Mouse (Mus musculus): ENCODE data around the gene Troap.
A peak's percentile ranks its signal among the peaks of the same experiment; 100 is the strongest.

Troap gene

GRCm38 (mm10) chr15:99074019-99074599 lies at the start of gene Troap:
TSS of gene Troap (plus strand) at chr15:99074575.
- no peak for DNase-seq (ENCODE audit: extremely low spot score)

GRCm38 (mm10) chr15:99024668-99025314 lies 49.6 kb upstream of the Troap start:
- peak; percentile 82 for DNase-seq (ENCODE audit: extremely low spot score)

GRCm38 (mm10) chr15:99025414-99025813 lies 49.0 kb upstream of the Troap start:
- DNase-seq (ENCODE audit: extremely low spot score) = no peak

GRCm38 (mm10) chr15:99026259-99026658 lies 48.1 kb upstream of the Troap start:
- DNase-seq (ENCODE audit: extremely low spot score) = no peak

- no peak for DNase-seq (ENCODE audit: extremely low spot score)
Measured at GRCm38 (mm10) chr15:99027116-99027515, 47.3 kb upstream of the Troap start.

GRCm38 (mm10) chr15:99028874-99029458 lies 45.4 kb upstream of the Troap start:
- peak; percentile 48 for DNase-seq (ENCODE audit: extremely low spot score)

GRCm38 (mm10) chr15:99029619-99030584 lies 44.5 kb upstream of the Troap start, which contains the start of gene Tuba1c:
TSS of gene Tuba1c (plus strand) at chr15:99029891.
- peak; percentile 93 for DNase-seq (ENCODE audit: extremely low spot score)

GRCm38 (mm10) chr15:99030585-99031387 lies 43.6 kb upstream of the Troap start:
- no peak for DNase-seq (ENCODE audit: extremely low spot score)

- DNase-seq (ENCODE audit: extremely low spot score) = no peak
Measured at GRCm38 (mm10) chr15:99031388-99031675, 43.0 kb upstream of the Troap start.

- DNase-seq (ENCODE audit: extremely low spot score) = no peak
Measured at GRCm38 (mm10) chr15:99032041-99032725, 42.2 kb upstream of the Troap start.

- DNase-seq (ENCODE audit: extremely low spot score) = no peak
Measured at GRCm38 (mm10) chr15:99032726-99033250, 41.6 kb upstream of the Troap start.

- no peak for DNase-seq (ENCODE audit: extremely low spot score)
Measured at GRCm38 (mm10) chr15:99033498-99034270, 40.7 kb upstream of the Troap start.

GRCm38 (mm10) chr15:99035431-99035830 lies 38.9 kb upstream of the Troap start:
- DNase-seq (ENCODE audit: extremely low spot score) = no peak

GRCm38 (mm10) chr15:99036249-99036905 lies 38.0 kb upstream of the Troap start:
- no peak for DNase-seq (ENCODE audit: extremely low spot score)

GRCm38 (mm10) chr15:99038025-99038424 lies 36.4 kb upstream of the Troap start:
- DNase-seq (ENCODE audit: extremely low spot score) = no peak

- DNase-seq (ENCODE audit: extremely low spot score) = no peak
Measured at GRCm38 (mm10) chr15:99038797-99039196, 35.6 kb upstream of the Troap start.

- DNase-seq (ENCODE audit: extremely low spot score) = no peak
Measured at GRCm38 (mm10) chr15:99039306-99039705, 35.1 kb upstream of the Troap start.

GRCm38 (mm10) chr15:99039996-99040919 lies 34.1 kb upstream of the Troap start:
- DNase-seq (ENCODE audit: extremely low spot score) = no peak

Data from embryo, embryonic 9.5 days (tissue).